Mouse (Mus musculus) midbrain, postnatal 0 days (tissue): ENCODE data around the gene Gp1bb. TPM values are rescaled to one million over a fixed set of nuclear protein-coding genes. Genes with fewer than 3 reads are reported as not detected.

Experiments
- ATAC-seq: fragments of 200-750 bp; cut with Nextera tagmentation; 2 replicates; pipeline ENCODE4 v1.8.0; 2017; ENCODE audit warnings: moderate number of reproducible peaks, mild to moderate bottlenecking, moderate TSS enrichment, moderate library complexity; ENCODE audit not compliant: low FRiP score
- DNase-seq: peaks from one replicate; pipeline ENCODE4 v3.0.0-alpha.2; 2015; ENCODE audit warnings: low spot score
- H3K27ac ChIP-seq: fragments of 300-500 bp; sonication (generic); 2 replicates; pipeline ENCODE4 v1.5.1; 2014; ENCODE audit warnings: low read depth, mild to moderate bottlenecking, low read length, mixed read lengths
- H3K27me3 ChIP-seq: fragments of 300-500 bp; sonication (generic); 2 replicates; pipeline ENCODE4 v1.6.1; 2014; ENCODE audit warnings: low read length, control low read depth, mixed read lengths; ENCODE audit not compliant: insufficient read depth
- H3K36me3 ChIP-seq: fragments of 300-500 bp; sonication (generic); 2 replicates; pipeline ENCODE4 v1.6.1; 2014; ENCODE audit warnings: low read length, control low read depth, mixed read lengths; ENCODE audit not compliant: insufficient read depth
- H3K4me1 ChIP-seq: fragments of 300-500 bp; sonication (generic); 2 replicates; pipeline ENCODE4 v1.6.1; 2014; ENCODE audit warnings: mild to moderate bottlenecking, control low read depth, antibody characterized with exemption, low read length, mixed read lengths; ENCODE audit not compliant: insufficient read depth
- H3K4me2 ChIP-seq: fragments of 300-500 bp; sonication (generic); 2 replicates; pipeline ENCODE4 v1.6.1; 2014; ENCODE audit warnings: low read depth, mild to moderate bottlenecking, low read length, mixed read lengths; ENCODE audit not compliant: poor library complexity, severe bottlenecking
- H3K4me3 ChIP-seq: fragments of 300-500 bp; sonication (generic); 2 replicates; pipeline ENCODE4 v1.5.1; 2014; ENCODE audit warnings: low read depth, mild to moderate bottlenecking, low read length, moderate library complexity
- H3K9ac ChIP-seq: fragments of 300-500 bp; sonication (generic); replicated peaks from 2 replicates; pipeline ENCODE4 v1.6.1; 2014; ENCODE audit warnings: mild to moderate bottlenecking, low read length, moderate library complexity, mixed read lengths; ENCODE audit not compliant: poor library complexity, severe bottlenecking
- H3K9me3 ChIP-seq: fragments of 300-500 bp; sonication (generic); 2 replicates; pipeline ENCODE4 v1.6.1; 2016; ENCODE audit warnings: low read length, control low read depth
- CTCF ChIP-seq: IDR thresholded peaks from 2 replicates; pipeline ENCODE4 v1.5.1; 2016; ENCODE audit warnings: antibody characterized with exemption, mild to moderate bottlenecking
- WGBS: fragments of 180-500 bp; shearing (Covaris S2); extraction: QIAGEN DNeasy Blood & Tissue Kit; methylation state at CpG from one replicate; pipeline ENCODE4 v1.1.7; 2014; 5-methylcytosine and 5-hydroxymethylcytosine counted together
- polyA plus RNA-seq: library from polyadenylated mRNA; unstranded; fragments of >200 nt; fragmentation: Nextera tagmentation; extraction: Ambion mirVana; gene quantifications from 2 replicates; pipeline ENCODE4 v1.2.1, GENCODE M21; 2015
- total RNA-seq: library from RNA; depleted of rRNA; stranded (reverse); fragments of >200 nt; gene quantifications from 2 replicates; pipeline ENCODE4 v1.2.3, GENCODE M21; 2014

Gp1bb gene
- total and polyA plus RNA-seq, 2 experiments from 2014 or later, result 11.6 to 28.6 TPM

GRCm38 (mm10) chr16:18631141-18631540 lies 8.9 kb upstream of the Gp1bb start:
- no peaks in the 10 kb centered on the region for H3K27me3 ChIP-seq
- peaks cover 11% of the 10 kb centered on the region; the same call in 1 of the 2 replicates for H3K4me1 ChIP-seq
- no peak overlapping the region for H3K27ac ChIP-seq
- H3K9me3 ChIP-seq, result no peaks in the 10 kb centered on the region
- no peak overlapping the region for H3K4me2 ChIP-seq
- ATAC-seq (no peak), DNase-seq (no peak)
- no peak overlapping the region for H3K4me3 ChIP-seq
- no peaks in the 10 kb centered on the region for H3K36me3 ChIP-seq
- no peak for TF ChIP-seq CTCF
- WGBS, result 69% methylated on average over 7 of the region's 7 CpGs
- no peak overlapping the region for H3K9ac ChIP-seq

- no peak for TF ChIP-seq CTCF
- Histone ChIP-seq H3K27ac (peak overlapping the region; percentile 79), H3K4me1 (peaks cover 13% of the 10 kb centered on the region; the same call in 1 of the 2 replicates), H3K4me2 (peak overlapping the region; percentile 92), H3K4me3 (peak overlapping the region; percentile 90), H3K9me3 (no peaks in the 10 kb centered on the region), H3K9ac (peak overlapping the region; percentile 98), H3K27me3 (no peaks in the 10 kb centered on the region), H3K36me3 (no peaks in the 10 kb centered on the region)
- ATAC-seq (peak; percentile 3), DNase-seq (no peak)
- 47% methylated on average over 5 of the region's 5 CpGs for WGBS
Observed at GRCm38 (mm10) chr16:18630291-18630690, 8.1 kb upstream of the Gp1bb start.

- Histone ChIP-seq H3K4me1 (peaks cover 13% of the 10 kb centered on the region; the same call in 1 of the 2 replicates), H3K27ac (peak within 1 kb of the TSS; percentile 79), H3K36me3 (peaks cover 6% of the 10 kb centered on the region), H3K27me3 (peaks cover 7% of the 10 kb centered on the region; the same call in 1 of the 2 replicates), H3K9me3 (no peaks in the 10 kb centered on the region), H3K9ac (peak within 1 kb of the TSS; percentile 98), H3K4me2 (peak within 1 kb of the TSS; percentile 92), H3K4me3 (peak within 1 kb of the TSS; percentile 90)
- no peak for TF ChIP-seq CTCF
- DNase-seq, result peak; percentile 60
- peak; percentile 66 for ATAC-seq
- WGBS, result under 1% methylated on average over 63 of the region's 93 CpGs
Observed at GRCm38 (mm10) chr16:18629390-18630231, 7.4 kb upstream of the Gp1bb start, which contains the start of gene Sept5. Gene Sept5 (minus strand): TSS chr16:18629954.

- H3K27ac ChIP-seq, result peak overlapping the region; percentile 79
- peaks cover 12% of the 10 kb centered on the region for H3K36me3 ChIP-seq
- peak overlapping the region; percentile 92 for H3K4me2 ChIP-seq
- H3K9me3 ChIP-seq, result no peaks in the 10 kb centered on the region
- peaks cover 9% of the 10 kb centered on the region for H3K27me3 ChIP-seq
- TF ChIP-seq CTCF, result no peak
- 13% methylated on average over 2 of the region's 2 CpGs for WGBS
- H3K4me3 ChIP-seq, result peak overlapping the region; percentile 90
- ATAC-seq (no peak), DNase-seq (no peak)
- peaks cover 13% of the 10 kb centered on the region; the same call in 1 of the 2 replicates for H3K4me1 ChIP-seq
- H3K9ac ChIP-seq, result peak overlapping the region; percentile 98
Observed at GRCm38 (mm10) chr16:18628948-18629340, 6.7 kb upstream of the Gp1bb start.

GRCm38 (mm10) chr16:18628206-18628947 lies 6.2 kb upstream of the Gp1bb start:
- peaks cover 18% of the 10 kb centered on the region for H3K36me3 ChIP-seq
- H3K4me1 ChIP-seq, result peaks cover 13% of the 10 kb centered on the region; the same call in 1 of the 2 replicates
- H3K27me3 ChIP-seq, result peaks cover 15% of the 10 kb centered on the region
- WGBS, result 47% methylated on average over 7 of the region's 7 CpGs
- ATAC-seq (no peak), DNase-seq (no peak)
- H3K27ac ChIP-seq, result peak overlapping the region; percentile 79; the same call in 1 of the 2 replicates
- peak overlapping the region; percentile 90 for H3K4me3 ChIP-seq
- H3K9ac ChIP-seq, result peak overlapping the region; percentile 98
- no peak for TF ChIP-seq CTCF
- H3K4me2 ChIP-seq, result peak overlapping the region; percentile 92
- no peaks in the 10 kb centered on the region for H3K9me3 ChIP-seq
